Mouse (Mus musculus) large intestine, adult 2 months (tissue): ENCODE results near the gene Dlgap4. TPM values are rescaled to one million over a fixed set of nuclear protein-coding genes. Genes with fewer than 3 reads are reported as not detected.
A peak's percentile ranks its signal among the peaks of the same experiment; 100 is the strongest.

Experiments used
- DNase-seq: peaks from one replicate; pipeline ENCODE4 v3.0.0-alpha.2; 2012; ENCODE audit warnings: low read depth, low spot score
- WGBS: fragments of 180-500 bp; shearing (Covaris S2); methylation state at CpG from one replicate; pipeline ENCODE4 v1.1.7; 2018; 5-methylcytosine and 5-hydroxymethylcytosine counted together
- polyA plus RNA-seq: library from polyadenylated mRNA; depleted of rRNA; stranded (reverse); fragments of >200 nt; gene quantifications from 2 replicates; pipeline ENCODE4 v1.2.3, GENCODE M21; 2012

Dlgap4 gene
- polyA plus RNA-seq, 1 experiment, result 42.4 TPM

- DNase-seq, result no peak
- 64% methylated on average over 6 of the region's 6 CpGs for WGBS
Observed at GRCm38 (mm10) chr2:156651019-156651418, 37.5 kb downstream of the Dlgap4 start.

GRCm38 (mm10) chr2:156652841-156653240 is 39.3 kb downstream of the Dlgap4 start:
- 15% methylated on average over 8 of the region's 8 CpGs for WGBS
- peak; percentile 3 for DNase-seq

- 75% methylated on average over 5 of the region's 5 CpGs for WGBS
- DNase-seq, result no peak
Observed at GRCm38 (mm10) chr2:156654148-156654547, 40.6 kb downstream of the Dlgap4 start.

- no peak for DNase-seq
- WGBS, result 55% methylated on average over 5 of the region's 5 CpGs
Observed at GRCm38 (mm10) chr2:156655626-156656025, 42.1 kb downstream of the Dlgap4 start.

GRCm38 (mm10) chr2:156657522-156657921 is 44.0 kb downstream of the Dlgap4 start:
- 77% methylated on average over 8 of the region's 8 CpGs for WGBS
- DNase-seq, result no peak

GRCm38 (mm10) chr2:156658221-156658620 is 44.7 kb downstream of the Dlgap4 start:
- no peak for DNase-seq
- WGBS, result 80% methylated on average over 10 of the region's 10 CpGs

GRCm38 (mm10) chr2:156658751-156659150 is 45.2 kb downstream of the Dlgap4 start:
- DNase-seq, result no peak
- 58% methylated on average over 7 of the region's 7 CpGs for WGBS

GRCm38 (mm10) chr2:156659981-156660380 is 46.5 kb downstream of the Dlgap4 start:
- 65% methylated on average over 6 of the region's 6 CpGs for WGBS
- DNase-seq, result no peak

- DNase-seq, result no peak
- whole genome bisulfite sequencing, result 76% methylated on average over 10 of the region's 10 CpGs
Observed at GRCm38 (mm10) chr2:156663162-156663561, 49.7 kb downstream of the Dlgap4 start.

GRCm38 (mm10) chr2:156664407-156664806 is 50.9 kb downstream of the Dlgap4 start:
- WGBS, result 11% methylated on average over 5 of the region's 5 CpGs
- no peak for DNase-seq

- DNase-seq, result no peak
- WGBS, result 37% methylated on average over 8 of the region's 8 CpGs
Observed at GRCm38 (mm10) chr2:156664993-156665518, 51.6 kb downstream of the Dlgap4 start.

- WGBS, result 74% methylated on average over 13 of the region's 13 CpGs
Observed at GRCm38 (mm10) chr2:156665620-156666196, 52.2 kb downstream of the Dlgap4 start.

GRCm38 (mm10) chr2:156666231-156666630 is 52.7 kb downstream of the Dlgap4 start:
- no peak for DNase-seq
- 59% methylated on average over 12 of the region's 12 CpGs for WGBS

More at GRCm38 (mm10) chr2:156665620-156666196, 52.2 kb downstream of the Dlgap4 start:
- no peak for DNase-seq

GRCm38 (mm10) chr2:156667290-156667689 is 53.8 kb downstream of the Dlgap4 start:
- WGBS, result 80% methylated on average over 5 of the region's 5 CpGs
- no peak for DNase-seq

- 89% methylated on average over 6 of the region's 6 CpGs for WGBS
- DNase-seq, result no peak
Observed at GRCm38 (mm10) chr2:156668625-156669024, 55.1 kb downstream of the Dlgap4 start.

- WGBS, result 78% methylated on average over 10 of the region's 10 CpGs
- no peak for DNase-seq
Observed at GRCm38 (mm10) chr2:156673307-156673706, 59.8 kb downstream of the Dlgap4 start.

- WGBS, result 73% methylated on average over 8 of the region's 8 CpGs
- DNase-seq, result no peak
Observed at GRCm38 (mm10) chr2:156673881-156674669, 60.6 kb downstream of the Dlgap4 start.

- WGBS, result 13% methylated on average over 6 of the region's 6 CpGs
- no peak for DNase-seq
Observed at GRCm38 (mm10) chr2:156676885-156677284, 63.4 kb downstream of the Dlgap4 start.

- no peak for DNase-seq
- WGBS, result 79% methylated on average over 4 of the region's 4 CpGs
Observed at GRCm38 (mm10) chr2:156678112-156678511, 64.6 kb downstream of the Dlgap4 start.

- DNase-seq, result no peak
- 37% methylated on average over 12 of the region's 12 CpGs for WGBS
Observed at GRCm38 (mm10) chr2:156682965-156683364, 69.5 kb downstream of the Dlgap4 start.

- 65% methylated on average over 14 of the region's 14 CpGs for WGBS
- no peak for DNase-seq
Observed at GRCm38 (mm10) chr2:156685999-156686398, 72.5 kb downstream of the Dlgap4 start.
